Mouse (Mus musculus) forebrain, embryonic 16.5 days (tissue): Measurements from ENCODE around the gene Amigo1. TPM values are rescaled to one million over a fixed set of nuclear protein-coding genes. Genes with fewer than 3 reads are reported as not detected.

Experiments used
- ATAC-seq: fragments of 200-750 bp; cut with Nextera tagmentation; 2 replicates; pipeline ENCODE4 v1.8.0; 2017; ENCODE audit warnings: mild to moderate bottlenecking, moderate library complexity
- H3K27ac ChIP-seq: fragments of 300-500 bp; sonication (generic); 2 replicates; pipeline ENCODE4 v1.5.1; 2014; ENCODE audit warnings: low read length, control low read depth
- H3K27me3 ChIP-seq: fragments of 300-500 bp; sonication (generic); replicated peaks from 2 replicates; pipeline ENCODE4 v1.6.1; 2014; ENCODE audit warnings: low read length; ENCODE audit not compliant: control insufficient read depth, insufficient read depth
- H3K36me3 ChIP-seq: fragments of 300-500 bp; sonication (generic); 2 replicates; pipeline ENCODE4 v1.6.1; 2014; ENCODE audit not compliant: control insufficient read depth, insufficient read depth
- H3K4me1 ChIP-seq: fragments of 300-500 bp; sonication (generic); replicated peaks from 2 replicates; pipeline ENCODE4 v1.6.1; 2014; ENCODE audit warnings: low read length; ENCODE audit not compliant: control insufficient read depth, insufficient read depth
- H3K4me2 ChIP-seq: fragments of 300-500 bp; sonication (generic); 2 replicates; pipeline ENCODE4 v1.6.1; 2014; ENCODE audit warnings: mild to moderate bottlenecking, low read length, control low read depth
- H3K4me3 ChIP-seq: fragments of 300-500 bp; sonication (generic); replicated peaks from 2 replicates; pipeline ENCODE4 v1.5.1; 2014; ENCODE audit warnings: mild to moderate bottlenecking, low read length, control low read depth
- H3K9ac ChIP-seq: fragments of 300-500 bp; sonication (generic); replicated peaks from 2 replicates; pipeline ENCODE4 v1.6.1; 2014; ENCODE audit warnings: low read depth, low read length, control low read depth
- H3K9me3 ChIP-seq: fragments of 300-500 bp; sonication (generic); 2 replicates; pipeline ENCODE4 v1.6.1; 2016; ENCODE audit warnings: low read length; ENCODE audit not compliant: control insufficient read depth
- WGBS: fragments of 180-500 bp; shearing (Covaris S2); extraction: QIAGEN DNeasy Blood & Tissue Kit; methylation state at CpG from one replicate; pipeline ENCODE4 v1.1.7; 2014; 5-methylcytosine and 5-hydroxymethylcytosine counted together
- polyA plus RNA-seq: library from polyadenylated mRNA; unstranded; fragments of >200 nt; fragmentation: Nextera tagmentation; extraction: Ambion mirVana; gene quantifications from 2 replicates; pipeline ENCODE4 v1.2.1, GENCODE M21; 2015

Gene Amigo1
- polyA plus RNA-seq, 1 experiment from 2014 or later, result 12.0 TPM

DNA sequence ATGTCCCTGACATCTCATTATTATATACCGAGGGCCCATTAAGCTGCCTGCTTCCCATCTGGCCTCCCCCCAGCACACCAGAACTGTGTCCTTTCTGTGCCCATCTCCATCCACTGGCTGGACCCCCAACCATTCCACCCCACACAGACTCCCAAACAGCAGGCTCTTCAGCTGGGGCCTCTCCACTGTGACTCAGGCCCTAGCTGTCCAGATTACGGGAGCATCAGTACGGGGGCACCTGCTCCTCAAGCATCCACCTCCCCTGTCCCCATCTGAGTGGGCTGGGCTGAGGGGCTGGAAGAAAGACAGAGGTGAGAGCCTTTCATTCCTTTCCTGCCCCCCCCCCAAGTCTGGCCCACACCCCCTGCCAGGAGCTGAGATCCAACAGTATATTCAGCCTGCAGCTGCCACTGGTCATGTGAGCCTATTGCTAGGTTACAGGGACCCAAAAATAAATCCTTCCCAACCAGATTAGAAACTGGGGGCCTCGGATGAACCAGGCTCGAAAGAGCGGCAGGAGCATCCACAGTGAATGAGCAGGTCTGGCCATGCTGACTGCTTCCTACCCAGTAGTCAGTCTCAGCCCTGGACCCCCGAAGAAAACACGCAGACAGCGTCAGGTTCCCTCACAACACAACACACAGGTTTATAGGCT lies 27.6 kb upstream of the Amigo1 start:
- 45% methylated on average over 9 of the region's 9 CpGs for WGBS

DNA sequence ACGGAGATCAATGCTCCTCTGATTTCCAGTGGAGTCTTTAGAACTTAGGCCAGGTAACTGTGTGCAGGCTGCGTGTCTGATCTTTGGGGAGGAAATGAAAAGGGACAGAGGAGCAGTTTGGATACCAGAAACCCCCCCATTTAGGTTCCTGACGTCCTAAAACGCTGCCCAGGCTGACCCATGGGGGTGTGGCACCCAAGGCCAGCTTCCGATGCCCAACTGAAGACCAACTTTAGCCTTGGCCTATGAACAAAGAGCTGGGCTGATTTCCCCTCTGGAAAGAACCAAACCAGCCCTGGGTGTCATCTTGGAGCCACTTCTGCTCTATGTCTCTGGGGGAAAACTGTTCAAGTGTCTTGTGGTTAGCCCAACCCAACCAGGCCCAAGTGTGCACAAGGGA lies 22.0 kb upstream of the Amigo1 start:
- Histone ChIP-seq H3K27ac (no peak overlapping the region), H3K4me3 (no peak overlapping the region), H3K9ac (no peak overlapping the region), H3K9me3 (no peaks in the 10 kb centered on the region), H3K36me3 (no peaks in the 10 kb centered on the region), H3K4me2 (no peak overlapping the region), H3K4me1 (peaks cover 24% of the 10 kb centered on the region), H3K27me3 (no peaks in the 10 kb centered on the region; the same call in 1 of the 2 replicates)
- 66% methylated on average over 5 of the region's 5 CpGs for WGBS
- no peak for ATAC-seq

More for the DNA sequence above, 27.6 kb upstream of the Amigo1 start:
- H3K9ac ChIP-seq, result 0 out of 2 replicates have a peak overlapping the region, but pooled peaks have one; percentile 23
- peaks cover 9% of the 10 kb centered on the region for H3K4me1 ChIP-seq
- H3K27me3 ChIP-seq, result no peaks in the 10 kb centered on the region
- H3K27ac ChIP-seq, result peak overlapping the region; percentile 45; the same call in 1 of the 2 replicates
- H3K4me3 ChIP-seq, result no peak overlapping the region
- no peak overlapping the region for H3K4me2 ChIP-seq
- peak; percentile 63 for ATAC-seq
- H3K9me3 ChIP-seq, result no peaks in the 10 kb centered on the region
- no peaks in the 10 kb centered on the region for H3K36me3 ChIP-seq

DNA sequence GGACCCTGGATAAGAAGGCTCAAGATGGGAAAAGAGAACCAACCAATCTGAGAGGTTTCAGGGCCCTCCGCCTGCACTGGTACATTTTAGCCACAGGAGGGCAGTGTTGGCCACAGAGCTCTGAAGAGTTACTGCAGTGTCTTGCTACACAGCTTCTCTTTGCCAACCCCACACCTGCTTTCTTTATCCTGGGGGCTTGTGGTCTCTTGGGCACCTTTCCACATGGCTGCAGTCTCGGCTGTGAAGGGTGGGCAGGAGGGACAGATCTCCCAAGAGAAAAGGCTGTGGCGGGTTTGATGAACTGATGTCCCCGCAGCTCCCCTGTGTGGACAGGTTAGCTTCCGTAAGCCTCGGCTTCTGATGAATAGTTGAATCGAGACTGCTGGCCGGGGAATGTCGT lies 21.3 kb upstream of the Amigo1 start:
- Histone ChIP-seq H3K9me3 (no peaks in the 10 kb centered on the region), H3K36me3 (no peaks in the 10 kb centered on the region), H3K9ac (peak overlapping the region; percentile 47; the same call in 1 of the 2 replicates), H3K4me1 (peaks cover 23% of the 10 kb centered on the region), H3K27me3 (no peaks in the 10 kb centered on the region; the same call in 1 of the 2 replicates), H3K27ac (no peak overlapping the region), H3K4me3 (peak overlapping the region; percentile 22), H3K4me2 (peak overlapping the region; percentile 47)
- WGBS, result 7% methylated on average over 9 of the region's 9 CpGs
- ATAC-seq, result peak; percentile 78

DNA sequence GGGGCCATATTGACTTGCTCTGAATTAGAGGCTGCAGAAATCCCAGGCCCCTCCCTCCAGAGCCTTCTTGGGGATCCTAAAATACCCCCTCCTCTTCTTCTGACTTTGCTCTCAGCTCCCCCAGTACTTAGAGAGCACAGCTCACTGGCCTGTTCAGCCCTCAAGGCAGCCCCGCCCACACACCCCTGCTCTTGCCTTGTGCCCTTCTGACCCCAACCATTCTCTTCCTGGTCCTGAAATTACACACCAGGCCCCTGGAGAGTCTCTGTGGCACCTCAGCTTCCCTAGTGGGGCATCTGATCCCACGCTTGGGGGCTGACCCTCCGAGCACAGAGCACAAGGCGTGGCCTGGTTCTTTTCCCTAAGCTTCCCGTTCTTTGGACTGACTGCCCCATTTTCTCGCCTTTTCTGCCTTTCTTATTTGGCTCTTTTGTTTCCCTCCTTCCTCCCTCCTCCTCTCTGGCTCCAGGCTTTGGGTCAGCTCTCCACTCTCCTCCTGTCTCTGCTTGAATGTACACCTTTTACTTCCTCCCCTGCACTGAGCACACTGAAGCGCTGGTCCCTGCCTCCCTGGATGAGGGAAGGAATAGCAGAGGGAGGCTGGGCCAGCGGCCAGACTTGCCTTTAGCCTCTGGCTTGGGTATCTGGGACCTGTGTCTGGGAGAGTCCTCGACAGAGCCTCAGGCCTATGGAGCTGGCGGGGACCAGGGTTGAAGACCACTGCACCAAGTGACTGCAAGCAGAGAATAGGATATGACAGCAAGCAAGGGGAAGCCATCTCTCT lies 20.4 kb upstream of the Amigo1 start:
- H3K4me3 ChIP-seq, result no peak overlapping the region
- no peaks in the 10 kb centered on the region; the same call in 1 of the 2 replicates for H3K27me3 ChIP-seq
- H3K9ac ChIP-seq, result no peak overlapping the region
- ATAC-seq, result peak; percentile 26; the same call in 1 of the 2 replicates
- WGBS, result 27% methylated on average over 10 of the region's 10 CpGs
- no peaks in the 10 kb centered on the region for H3K36me3 ChIP-seq
- H3K27ac ChIP-seq, result 0 out of 2 replicates have a peak overlapping the region, but pooled peaks have one; percentile 5
- no peaks in the 10 kb centered on the region for H3K9me3 ChIP-seq
- no peak overlapping the region for H3K4me2 ChIP-seq
- H3K4me1 ChIP-seq, result peaks cover 23% of the 10 kb centered on the region

DNA sequence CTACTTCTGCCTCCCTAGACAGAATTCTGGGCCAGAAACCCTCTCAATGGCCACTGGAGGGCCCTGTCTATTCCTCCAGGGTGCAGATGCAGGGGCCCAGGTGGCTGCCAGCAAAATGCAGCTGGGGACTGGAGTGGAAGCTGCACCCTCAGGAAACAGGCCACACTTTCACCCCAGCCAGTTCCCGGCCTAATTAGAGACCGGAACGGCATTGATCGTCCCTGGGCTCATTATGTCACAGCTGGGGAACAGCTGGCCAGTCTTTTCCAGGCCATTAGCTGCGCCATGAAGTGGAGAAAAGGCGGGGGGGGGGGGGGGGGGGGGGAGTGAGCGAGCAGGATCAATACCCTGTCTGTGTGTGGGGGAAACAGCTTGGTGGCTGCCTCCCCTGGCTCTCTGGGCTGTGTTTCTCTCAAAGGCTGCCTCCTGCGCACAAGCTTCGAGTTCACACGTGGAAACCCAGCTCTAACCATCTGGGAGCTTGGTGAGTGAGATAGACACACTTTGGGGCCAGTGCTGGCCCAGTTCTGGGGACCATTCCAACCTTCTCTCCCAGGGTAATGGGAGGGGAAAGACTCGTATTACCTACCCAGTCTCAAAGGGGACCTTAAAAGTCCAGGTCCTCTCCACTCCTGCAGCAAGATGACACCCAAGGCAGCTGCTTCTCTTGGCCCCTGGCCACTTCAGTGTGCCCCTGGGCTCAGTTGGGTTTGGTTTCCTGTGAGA lies 19.5 kb upstream of the Amigo1 start:
- no peaks in the 10 kb centered on the region for H3K36me3 ChIP-seq
- 2% methylated on average over 8 of the region's 11 CpGs for WGBS
- no peaks in the 10 kb centered on the region; the same call in 1 of the 2 replicates for H3K27me3 ChIP-seq
- peaks cover 23% of the 10 kb centered on the region for H3K4me1 ChIP-seq
- H3K27ac ChIP-seq, result no peak overlapping the region
- no peaks in the 10 kb centered on the region for H3K9me3 ChIP-seq
- no peak overlapping the region for H3K4me2 ChIP-seq
- H3K9ac ChIP-seq, result no peak overlapping the region
- ATAC-seq, result peak; percentile 55; the same call in 1 of the 2 replicates
- no peak overlapping the region for H3K4me3 ChIP-seq

DNA sequence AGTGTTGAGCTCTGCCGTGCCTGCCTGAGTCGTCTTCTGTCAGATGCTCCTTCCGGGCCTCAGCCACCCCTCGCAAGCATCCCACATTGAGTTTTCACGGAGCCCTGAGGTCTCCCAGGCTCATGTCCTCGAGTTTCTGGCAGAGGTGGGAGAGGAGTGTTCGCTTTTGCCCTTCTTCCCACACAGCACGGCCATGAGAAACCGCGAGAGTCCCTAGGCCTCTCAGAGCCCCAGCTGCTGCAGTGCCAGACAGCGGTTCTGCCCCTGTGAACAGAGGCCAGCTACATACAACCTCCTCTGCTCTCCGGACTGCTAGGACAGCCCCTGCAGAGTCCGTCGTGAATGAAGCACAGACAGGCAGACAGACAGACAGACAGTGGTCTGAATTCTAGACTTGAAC lies 18.6 kb upstream of the Amigo1 start:
- no peaks in the 10 kb centered on the region for H3K9me3 ChIP-seq
- no peak overlapping the region for H3K9ac ChIP-seq
- no peak overlapping the region for H3K4me3 ChIP-seq
- no peaks in the 10 kb centered on the region; the same call in 1 of the 2 replicates for H3K27me3 ChIP-seq
- no peak overlapping the region for H3K27ac ChIP-seq
- no peak overlapping the region for H3K4me2 ChIP-seq
- H3K36me3 ChIP-seq, result no peaks in the 10 kb centered on the region
- 41% methylated on average over 14 of the region's 14 CpGs for WGBS
- no peak for ATAC-seq
- H3K4me1 ChIP-seq, result peaks cover 23% of the 10 kb centered on the region

DNA sequence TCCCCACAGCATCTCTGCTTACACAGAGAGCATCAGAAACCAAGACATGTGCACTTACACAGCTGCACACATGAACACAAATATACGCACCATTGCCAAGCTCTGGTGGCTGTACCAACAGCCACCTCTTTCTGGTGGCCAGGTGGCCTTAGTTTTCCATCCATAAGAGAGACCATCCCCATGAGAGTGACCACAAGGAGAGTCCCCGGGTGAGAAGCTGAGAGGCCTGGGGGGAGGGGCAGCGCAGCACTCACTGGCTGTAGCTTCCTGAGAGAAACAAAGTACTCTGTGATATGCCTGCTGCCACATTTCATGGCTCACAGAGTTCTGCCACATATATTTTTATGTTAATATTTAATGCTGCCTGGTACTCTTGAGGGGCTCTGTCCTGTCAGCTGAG lies 16.9 kb upstream of the Amigo1 start:
- Histone ChIP-seq H3K27me3 (no peaks in the 10 kb centered on the region), H3K9ac (no peak overlapping the region), H3K36me3 (no peaks in the 10 kb centered on the region), H3K4me2 (no peak overlapping the region), H3K4me1 (peaks cover 25% of the 10 kb centered on the region), H3K9me3 (no peaks in the 10 kb centered on the region), H3K27ac (no peak overlapping the region), H3K4me3 (no peak overlapping the region)
- 43% methylated on average over 3 of the region's 3 CpGs for WGBS
- ATAC-seq, result no peak

DNA sequence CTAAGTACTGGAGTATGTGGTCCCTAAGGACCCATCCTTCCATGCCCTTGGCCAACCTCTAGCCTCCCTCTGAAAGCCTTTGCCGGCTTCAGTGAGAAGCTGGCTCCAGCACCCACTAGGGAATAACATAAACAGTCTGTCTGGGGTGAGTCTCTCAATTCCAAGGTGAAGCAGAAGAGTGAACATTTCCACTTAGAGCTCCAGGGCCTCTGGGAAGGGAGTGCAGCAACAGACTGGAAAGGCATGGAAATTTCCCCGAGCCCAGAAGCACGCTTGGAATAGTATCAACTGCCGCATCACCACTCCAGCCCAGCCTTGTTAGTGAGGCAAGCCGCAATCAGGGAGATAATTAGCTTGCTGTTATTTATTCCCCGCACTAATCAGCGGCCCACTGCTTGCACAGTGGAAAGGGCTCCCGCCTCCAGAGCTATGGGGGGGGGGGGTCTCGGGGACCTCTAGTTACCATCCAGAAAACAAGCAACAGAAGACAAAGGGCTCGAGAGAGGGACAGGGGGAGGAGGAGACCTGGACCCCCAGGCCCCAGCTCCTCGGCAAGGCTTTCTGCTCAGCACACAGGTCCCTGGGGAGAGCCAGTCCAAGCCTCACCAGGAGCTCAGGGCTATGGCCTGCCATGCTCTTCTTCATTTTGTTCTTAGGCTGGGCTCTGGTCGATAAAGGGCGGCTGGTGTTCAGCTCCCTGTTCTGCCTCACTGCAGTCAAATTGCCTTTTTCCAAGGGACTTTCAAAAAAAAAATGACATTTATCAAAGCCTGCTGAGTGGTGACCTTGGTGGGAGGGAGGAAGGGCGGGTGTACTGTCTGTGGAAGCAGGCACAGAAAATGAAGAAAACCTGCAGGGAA lies 11.2 kb upstream of the Amigo1 start:
- H3K27ac ChIP-seq, result peak overlapping the region; percentile 92
- no peaks in the 10 kb centered on the region for H3K36me3 ChIP-seq
- H3K4me3 ChIP-seq, result peak overlapping the region; percentile 7
- no peaks in the 10 kb centered on the region for H3K27me3 ChIP-seq
- peaks cover 18% of the 10 kb centered on the region for H3K4me1 ChIP-seq
- 6% methylated on average over 13 of the region's 14 CpGs for WGBS
- H3K9ac ChIP-seq, result peak overlapping the region; percentile 59
- H3K4me2 ChIP-seq, result peak overlapping the region; percentile 45
- ATAC-seq, result peak; percentile 97
- no peaks in the 10 kb centered on the region for H3K9me3 ChIP-seq
